Mouse (Mus musculus) myocyte (in vitro differentiated cells): ENCODE measurements at regions not wholly inside any gene's neighbourhood (a gene's known extent, or its start where the extent isn't known, plus 50 kb on each side); places are given as distances from the start of the nearest gene placed in this dataset.

Source experiments
- H3K27me3 ChIP-seq: one replicate; pipeline ENCODE4 v1.6.1; 2011; ENCODE audit not compliant: control insufficient read depth, insufficient read depth, insufficient read length
- H3K36me3 ChIP-seq: one replicate; pipeline ENCODE4 v1.6.1; 2011; ENCODE audit not compliant: control insufficient read depth, insufficient read depth
- H3K4me2 ChIP-seq: one replicate; pipeline ENCODE4 v1.6.1; 2011; ENCODE audit warnings: low read depth, control low read depth
- H3K4me3 ChIP-seq: one replicate; pipeline ENCODE4 v1.5.1; 2011; ENCODE audit warnings: mild to moderate bottlenecking, control low read depth, moderate library complexity
- H3K79me2 ChIP-seq: one replicate; pipeline ENCODE4 v1.6.1; 2011; ENCODE audit not compliant: control insufficient read depth, insufficient read depth
- H3ac ChIP-seq: one replicate; pipeline ENCODE4 v1.6.1; 2011; ENCODE audit not compliant: control insufficient read depth, insufficient read length
- CEBPB ChIP-seq: IDR thresholded peaks from 2 replicates; pipeline ENCODE4 v1.6.1; 2011; ENCODE audit warnings: mild to moderate bottlenecking, moderate library complexity; ENCODE audit not compliant: poor library complexity, insufficient read depth, severe bottlenecking
- E2F4 ChIP-seq: IDR thresholded peaks from one replicate; pipeline ENCODE4 v1.6.1; 2011; ENCODE audit warnings: mild to moderate bottlenecking, control low read depth, moderate library complexity; ENCODE audit not compliant: insufficient read depth
- MAX ChIP-seq: IDR thresholded peaks from one replicate; pipeline ENCODE4 v1.6.1; 2011; ENCODE audit warnings: low read depth, mild to moderate bottlenecking, control low read depth
- MYOD1 ChIP-seq, 3 experiments: IDR thresholded peaks; one replicate each; pipeline ENCODE4 v1.6.1; 2011; ENCODE audit warnings: control low read depth in 2 of 3, low read depth in 2 of 3, mild to moderate bottlenecking in 2 of 3, moderate library complexity in 1 of 3; ENCODE audit not compliant: insufficient read length in 2 of 3, control insufficient read depth in 1 of 3
- MYOG ChIP-seq, 3 experiments: IDR thresholded peaks; one replicate each; pipeline ENCODE4 v1.6.1; 2011; ENCODE audit warnings: control low read depth in 2 of 3, low read depth in 2 of 3, mild to moderate bottlenecking in 2 of 3; ENCODE audit not compliant: insufficient read length in 2 of 3, control insufficient read depth in 1 of 3, insufficient read depth in 1 of 3
- POLR2A ChIP-seq: IDR thresholded peaks from one replicate; pipeline ENCODE4 v1.6.1; 2011; ENCODE audit warnings: low read depth, mild to moderate bottlenecking, control low read depth, moderate library complexity; ENCODE audit not compliant: insufficient read length
- POLR2AphosphoS2 ChIP-seq: IDR thresholded peaks from one replicate; pipeline ENCODE4 v1.6.1; 2011; ENCODE audit warnings: low read depth, control low read depth; ENCODE audit not compliant: insufficient read length
- REST ChIP-seq: IDR thresholded peaks from one replicate; pipeline ENCODE4 v1.6.1; 2011; ENCODE audit warnings: mild to moderate bottlenecking, control low read depth, moderate library complexity; ENCODE audit not compliant: insufficient read depth, insufficient read length
- SRF ChIP-seq: IDR thresholded peaks from one replicate; pipeline ENCODE4 v1.6.1; 2011; ENCODE audit warnings: low read depth; ENCODE audit not compliant: control insufficient read depth, insufficient read length
- TCF12 ChIP-seq: IDR thresholded peaks from one replicate; pipeline ENCODE4 v1.6.1; 2011; ENCODE audit warnings: mild to moderate bottlenecking, control low read depth; ENCODE audit not compliant: poor library complexity, insufficient read depth, severe bottlenecking
- TCF3 ChIP-seq: IDR thresholded peaks from one replicate; pipeline ENCODE4 v1.6.1; 2011; ENCODE audit warnings: low read depth, control low read depth; ENCODE audit not compliant: insufficient read length
- USF1 ChIP-seq: IDR thresholded peaks from one replicate; pipeline ENCODE4 v1.6.1; 2011; ENCODE audit warnings: low read depth, mild to moderate bottlenecking, control low read depth, moderate library complexity

DNA sequence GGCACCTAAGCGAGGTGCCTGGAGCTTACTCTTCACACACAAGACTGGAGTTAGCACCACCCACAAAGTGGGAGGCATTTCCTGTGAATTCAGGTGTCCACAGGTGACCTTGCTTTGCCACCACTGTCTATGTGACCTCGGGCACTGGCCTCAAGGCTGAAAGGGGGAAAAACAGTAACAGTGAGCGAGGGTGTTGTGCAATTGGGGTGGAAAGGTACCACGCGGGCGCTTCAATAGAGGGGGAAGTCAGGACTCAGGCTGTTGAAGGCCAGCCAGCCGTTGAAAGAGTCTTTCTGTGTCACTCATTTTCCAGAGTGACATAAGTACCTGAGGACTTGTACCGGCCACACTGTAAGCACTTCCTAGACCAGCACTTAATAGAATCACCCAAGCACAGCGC, 128.2 kb downstream of the Inhbb start:
- no peaks in the 10 kb centered on the region for H3K27me3 ChIP-seq
- H3K36me3 ChIP-seq = no peaks in the 10 kb centered on the region
- no peak overlapping the region for H3K4me3 ChIP-seq
- H3ac ChIP-seq = no peak overlapping the region
- no peak overlapping the region for H3K4me2 ChIP-seq
- no peaks in the 10 kb centered on the region for H3K79me2 ChIP-seq
- TF ChIP-seq TCF3 (no peak), POLR2A (no peak), E2F4 (no peak)

DNA sequence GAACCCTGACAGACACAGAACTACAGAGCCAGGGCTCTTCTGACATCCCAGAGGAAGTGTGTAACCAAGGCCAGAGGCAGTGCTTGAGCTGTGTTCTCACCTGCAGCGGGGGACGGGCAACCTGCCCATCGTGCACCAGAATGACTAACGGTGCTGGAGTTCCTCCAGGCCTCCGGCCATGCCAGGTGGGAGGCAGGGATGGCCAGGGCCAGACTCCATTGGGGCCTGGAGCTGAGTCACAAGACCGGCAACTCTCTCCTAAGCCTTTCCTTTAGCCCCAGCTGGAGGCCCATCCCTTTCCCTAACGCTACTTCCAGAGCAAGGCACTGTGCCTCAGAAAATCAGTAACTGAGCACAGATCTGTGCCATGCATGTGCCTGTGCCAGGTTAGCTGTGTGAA, 129.8 kb downstream of the Inhbb start:
- no peaks in the 10 kb centered on the region for H3K36me3 ChIP-seq
- H3K27me3 ChIP-seq = no peaks in the 10 kb centered on the region
- TF ChIP-seq SRF (no peak), MAX (no peak), TCF12 (no peak), E2F4 (no peak), USF1 (no peak), POLR2A (no peak), MYOD1 (IDR thresholded peaks at IDR 0.05; ENCODE audit: control insufficient read depth in 1 of 3, insufficient read length in 2 of 3, low read depth in 2 of 3) (no peak), MYOG (IDR thresholded peaks at IDR 0.05; ENCODE audit: control insufficient read depth in 1 of 3, insufficient read depth in 1 of 3, insufficient read length in 2 of 3, low read depth in 2 of 3) (no peak), TCF3 (no peak), POLR2AphosphoS2 (no peak), REST (no peak), CEBPB (no peak)
- no peak overlapping the region for H3K4me2 ChIP-seq
- no peak overlapping the region for H3K4me3 ChIP-seq
- H3ac ChIP-seq = no peak overlapping the region
- H3K79me2 ChIP-seq = no peaks in the 10 kb centered on the region

DNA sequence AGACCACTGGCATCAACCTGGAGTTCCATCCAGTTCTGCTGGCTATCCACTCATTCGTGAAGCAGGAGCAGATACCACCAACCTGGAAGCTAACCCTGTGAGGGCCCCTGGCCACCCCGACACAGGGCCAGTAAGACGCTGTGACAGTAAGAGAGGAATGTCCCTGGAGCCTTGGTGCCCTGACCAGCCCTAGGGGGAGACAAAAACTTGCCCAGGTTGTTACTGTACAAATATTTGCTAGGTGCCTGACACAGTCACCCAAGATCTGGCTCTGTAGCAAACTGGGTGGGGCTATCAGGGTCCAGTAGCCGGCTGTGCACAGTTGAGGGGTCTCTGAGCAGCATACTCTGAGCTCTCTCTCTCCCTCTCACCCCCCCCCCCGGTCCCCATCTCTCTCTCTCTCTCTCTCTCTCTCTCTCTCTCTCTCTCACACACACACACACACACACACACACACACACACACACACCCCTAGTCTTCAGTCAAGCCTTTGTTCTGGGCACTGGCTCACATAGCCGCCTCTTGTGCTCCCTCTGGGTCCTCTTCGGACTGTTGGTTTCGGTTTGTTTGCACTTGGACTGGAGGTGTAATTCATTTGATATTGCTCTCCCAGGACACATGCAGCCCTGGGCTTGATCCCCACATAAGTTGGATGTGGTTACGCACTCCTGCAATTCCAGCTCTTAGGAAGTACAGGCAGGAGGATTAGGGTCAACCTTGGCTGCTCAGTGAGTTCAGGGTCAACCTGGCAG, 131.7 kb downstream of the Inhbb start:
- H3K27me3 ChIP-seq = no peaks in the 10 kb centered on the region
- no peak overlapping the region for H3ac ChIP-seq
- H3K36me3 ChIP-seq = no peaks in the 10 kb centered on the region
- no peak overlapping the region for H3K4me3 ChIP-seq
- no peaks in the 10 kb centered on the region for H3K79me2 ChIP-seq
- no peak for TF ChIP-seq E2F4
- no peak for TF ChIP-seq TCF12
- TF ChIP-seq REST = no peak
- TF ChIP-seq USF1 = no peak
- no peak for TF ChIP-seq POLR2AphosphoS2
- no peak for TF ChIP-seq CEBPB
- TF ChIP-seq MAX = no peak
- TF ChIP-seq SRF = no peak
- TF ChIP-seq TCF3 = no peak
- TF ChIP-seq MYOD1 (IDR thresholded peaks at IDR 0.05; ENCODE audit: control insufficient read depth in 1 of 3, insufficient read length in 2 of 3, low read depth in 2 of 3) = no peak
- no peak for TF ChIP-seq MYOG (IDR thresholded peaks at IDR 0.05; ENCODE audit: control insufficient read depth in 1 of 3, insufficient read depth in 1 of 3, insufficient read length in 2 of 3, low read depth in 2 of 3)
- TF ChIP-seq POLR2A = no peak
- H3K4me2 ChIP-seq = no peak overlapping the region

DNA sequence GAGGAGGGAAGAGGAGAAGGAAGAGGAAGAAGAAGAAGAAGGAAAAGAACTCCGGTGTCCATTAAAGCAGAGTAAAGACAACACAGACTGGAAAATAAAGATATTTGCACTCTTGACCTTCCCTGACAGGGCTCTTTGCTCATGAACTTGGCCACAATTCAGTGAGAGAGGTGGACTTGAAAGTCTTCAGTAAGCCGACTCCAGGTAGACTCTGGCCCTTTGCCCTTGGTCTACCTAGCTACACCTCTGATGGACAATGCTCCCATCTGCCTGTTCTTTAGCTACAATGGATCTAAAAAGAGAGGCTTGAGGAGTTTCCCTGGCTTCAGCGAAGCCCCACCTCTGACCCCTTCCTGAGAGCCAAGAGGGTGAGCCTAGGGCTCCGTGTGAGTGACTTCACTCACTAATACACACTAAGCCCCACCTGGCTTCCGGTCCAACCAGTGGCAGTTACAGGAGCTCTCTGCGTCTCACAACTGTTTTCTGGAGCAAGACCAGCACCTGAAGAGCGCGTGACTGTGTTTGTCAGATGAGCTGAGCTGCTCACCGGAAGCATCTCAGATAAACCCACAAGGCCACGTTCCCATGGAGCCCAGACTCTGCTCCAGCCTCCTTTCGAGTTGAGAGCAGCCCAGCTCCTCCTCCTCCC, 132.4 kb downstream of the Inhbb start:
- H3ac ChIP-seq = no peak overlapping the region
- H3K36me3 ChIP-seq = no peaks in the 10 kb centered on the region

DNA sequence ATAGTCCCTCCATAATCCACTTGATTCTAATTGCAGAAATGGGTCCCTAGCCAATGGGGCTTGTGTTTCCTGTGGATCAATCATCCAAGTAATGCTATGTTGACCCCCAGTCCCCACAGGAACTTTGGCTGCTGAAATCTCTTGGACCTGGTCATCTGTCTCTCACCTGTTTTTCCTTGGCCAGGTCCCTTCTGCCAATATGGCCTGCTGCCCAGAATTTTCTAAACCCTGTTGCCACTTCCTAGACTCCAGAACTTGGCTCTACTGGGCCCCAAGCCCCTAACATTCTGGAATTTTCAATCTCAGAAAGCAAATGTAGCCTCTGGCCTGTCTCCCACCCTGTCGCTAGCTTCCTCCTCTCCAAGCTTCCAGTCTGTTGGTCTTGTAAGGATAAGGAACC, 139.6 kb downstream of the Inhbb start:
- no peak for TF ChIP-seq MYOD1 (IDR thresholded peaks at IDR 0.05; ENCODE audit: control insufficient read depth in 1 of 3, insufficient read length in 2 of 3, low read depth in 2 of 3)
- no peak for TF ChIP-seq MAX
- no peak for TF ChIP-seq E2F4
- no peak for TF ChIP-seq MYOG (IDR thresholded peaks at IDR 0.05; ENCODE audit: control insufficient read depth in 1 of 3, insufficient read depth in 1 of 3, insufficient read length in 2 of 3, low read depth in 2 of 3)
- no peak for TF ChIP-seq TCF12
- TF ChIP-seq USF1 = no peak
- no peak for TF ChIP-seq TCF3
- TF ChIP-seq POLR2AphosphoS2 = no peak
- no peak for TF ChIP-seq CEBPB
- no peak for TF ChIP-seq POLR2A
- no peak for TF ChIP-seq SRF
- no peak for TF ChIP-seq REST
- Histone ChIP-seq H3K4me3 (no peak overlapping the region), H3K4me2 (no peak overlapping the region)

More for the DNA sequence above, 132.4 kb downstream of the Inhbb start:
- no peak overlapping the region for H3K4me3 ChIP-seq
- TF ChIP-seq SRF (no peak), POLR2A (no peak), CEBPB (no peak), POLR2AphosphoS2 (no peak), MYOD1 (IDR thresholded peaks at IDR 0.05; ENCODE audit: control insufficient read depth in 1 of 3, insufficient read length in 2 of 3, low read depth in 2 of 3) (no peak), MAX (no peak), E2F4 (no peak)
- no peak overlapping the region for H3K4me2 ChIP-seq
- no peaks in the 10 kb centered on the region for H3K79me2 ChIP-seq
- no peaks in the 10 kb centered on the region for H3K27me3 ChIP-seq

More for the DNA sequence above, 139.6 kb downstream of the Inhbb start:
- Histone ChIP-seq H3K27me3 (no peaks in the 10 kb centered on the region), H3K79me2 (no peaks in the 10 kb centered on the region), H3ac (no peak overlapping the region), H3K36me3 (no peaks in the 10 kb centered on the region)
